Mouse (Mus musculus): ENCODE measurements around the gene Stambpl1.

Stambpl1 gene

DNA sequence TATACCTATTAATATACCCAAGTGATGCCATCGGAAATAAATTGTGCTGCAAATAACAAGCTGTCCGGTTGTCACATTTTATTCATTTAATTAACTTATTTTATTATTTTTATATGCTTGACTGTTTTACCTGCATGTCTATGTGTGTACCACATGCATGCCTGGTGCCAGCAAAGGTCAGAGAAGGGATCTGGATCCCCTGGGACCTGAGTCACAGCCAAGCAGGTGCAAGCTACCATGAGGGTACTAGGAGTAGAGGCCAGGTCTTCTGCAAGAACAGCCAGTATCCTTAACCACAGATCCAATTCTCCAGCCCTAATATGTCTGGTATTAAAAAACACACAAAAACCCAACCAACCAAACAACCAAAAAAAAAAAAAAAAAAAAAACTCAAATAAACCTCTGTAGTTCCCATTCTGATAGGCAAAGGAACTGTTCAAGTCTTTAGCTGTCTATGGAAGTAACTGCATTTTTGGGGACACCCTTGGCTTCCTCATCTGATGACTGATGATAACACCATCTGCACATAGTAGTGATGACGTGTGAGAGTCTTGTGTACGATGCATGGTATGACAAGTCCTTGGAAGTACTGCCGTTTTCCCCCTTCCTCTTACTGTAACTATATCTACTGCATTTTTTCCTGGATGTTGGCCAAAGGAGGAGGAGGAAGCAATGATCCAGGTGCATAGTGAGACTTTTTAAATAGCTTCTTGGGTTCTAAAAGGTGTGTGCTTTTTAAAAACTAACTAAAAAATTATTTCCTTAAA is 48.4 kb downstream of the Stambpl1 start:
- DNase-seq (ENCODE audit: low read depth, low spot score): no peak
- H3K27me3 ChIP-seq (ENCODE audit: control insufficient read depth, insufficient read depth, low read length, poor library complexity, severe bottlenecking): no peaks in the 10 kb centered on the region
- H3K36me3 ChIP-seq (ENCODE audit: control insufficient read depth, insufficient read depth, low read length, poor library complexity, severe bottlenecking): peaks cover 12% of the 10 kb centered on the region; the same call in 1 of the 2 replicates

GRCm38 (mm10) chr19:34241247-34241915 is 49.4 kb downstream of the Stambpl1 start:
- peak; percentile 70 for DNase-seq (ENCODE audit: low read depth, low spot score)
- Histone ChIP-seq H3K27me3 (ENCODE audit: control insufficient read depth, insufficient read depth, low read length, poor library complexity, severe bottlenecking) (no peaks in the 10 kb centered on the region), H3K36me3 (ENCODE audit: control insufficient read depth, insufficient read depth, low read length, poor library complexity, severe bottlenecking) (peaks cover 12% of the 10 kb centered on the region; the same call in 1 of the 2 replicates)

- Histone ChIP-seq H3K36me3 (ENCODE audit: control insufficient read depth, insufficient read depth, low read length, poor library complexity, severe bottlenecking) (peaks cover 7% of the 10 kb centered on the region; the same call in 1 of the 2 replicates), H3K27me3 (ENCODE audit: control insufficient read depth, insufficient read depth, low read length, poor library complexity, severe bottlenecking) (no peaks in the 10 kb centered on the region)
These were observed 50.9 kb downstream of the Stambpl1 start for GRCm38 (mm10) chr19:34242925-34243324.

GRCm38 (mm10) chr19:34244056-34244455 is 52.0 kb downstream of the Stambpl1 start:
- no peaks in the 10 kb centered on the region for H3K27me3 ChIP-seq (ENCODE audit: control insufficient read depth, insufficient read depth, low read length, poor library complexity, severe bottlenecking)
- peak; percentile 90 for DNase-seq (ENCODE audit: low read depth, low spot score)
- peaks cover 6% of the 10 kb centered on the region; the same call in 1 of the 2 replicates for H3K36me3 ChIP-seq (ENCODE audit: control insufficient read depth, insufficient read depth, low read length, poor library complexity, severe bottlenecking)

More at GRCm38 (mm10) chr19:34242925-34243324, 50.9 kb downstream of the Stambpl1 start:
- no peak for DNase-seq (ENCODE audit: low read depth, low spot score)

GRCm38 (mm10) chr19:34248558-34248957 is 56.5 kb downstream of the Stambpl1 start:
- no peaks in the 10 kb centered on the region for H3K36me3 ChIP-seq (ENCODE audit: control insufficient read depth, insufficient read depth, low read length, poor library complexity, severe bottlenecking)
- peak; percentile 34 for DNase-seq (ENCODE audit: low read depth, low spot score)
- H3K27me3 ChIP-seq (ENCODE audit: control insufficient read depth, insufficient read depth, low read length, poor library complexity, severe bottlenecking): no peaks in the 10 kb centered on the region

- no peak for DNase-seq (ENCODE audit: low read depth, low spot score)
- Histone ChIP-seq H3K36me3 (ENCODE audit: control insufficient read depth, insufficient read depth, low read length, poor library complexity, severe bottlenecking) (no peaks in the 10 kb centered on the region), H3K27me3 (ENCODE audit: control insufficient read depth, insufficient read depth, low read length, poor library complexity, severe bottlenecking) (no peaks in the 10 kb centered on the region)
These were observed 58.6 kb downstream of the Stambpl1 start for GRCm38 (mm10) chr19:34250621-34251020.

GRCm38 (mm10) chr19:34251900-34252299 is 59.9 kb downstream of the Stambpl1 start:
- Histone ChIP-seq H3K36me3 (ENCODE audit: control insufficient read depth, insufficient read depth, low read length, poor library complexity, severe bottlenecking) (no peaks in the 10 kb centered on the region), H3K27me3 (ENCODE audit: control insufficient read depth, insufficient read depth, low read length, poor library complexity, severe bottlenecking) (no peaks in the 10 kb centered on the region)
- DNase-seq (ENCODE audit: low read depth, low spot score): no peak

DNA sequence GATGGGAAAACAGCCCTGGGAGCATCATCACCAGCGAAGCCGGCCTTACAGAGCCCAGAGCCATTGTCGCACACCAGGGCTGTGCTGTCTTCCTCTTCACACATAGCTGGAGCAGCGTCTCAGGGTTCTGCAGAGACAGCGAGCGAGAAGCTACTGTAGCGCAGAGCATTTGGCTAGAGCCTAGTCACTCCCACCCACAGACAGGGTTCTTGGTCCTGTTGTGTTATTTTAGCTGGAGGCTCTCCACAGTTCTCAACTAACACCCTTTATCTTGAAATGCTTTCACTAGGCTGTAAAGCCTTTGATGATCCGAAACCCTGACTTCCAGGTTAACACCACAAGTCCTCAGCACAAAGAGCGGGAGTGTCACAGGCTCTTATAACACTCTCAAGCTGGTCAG is 60.4 kb downstream of the Stambpl1 start:
- no peak for DNase-seq (ENCODE audit: low read depth, low spot score)
- H3K27me3 ChIP-seq (ENCODE audit: control insufficient read depth, insufficient read depth, low read length, poor library complexity, severe bottlenecking): no peaks in the 10 kb centered on the region
- no peaks in the 10 kb centered on the region for H3K36me3 ChIP-seq (ENCODE audit: control insufficient read depth, insufficient read depth, low read length, poor library complexity, severe bottlenecking)

DNA sequence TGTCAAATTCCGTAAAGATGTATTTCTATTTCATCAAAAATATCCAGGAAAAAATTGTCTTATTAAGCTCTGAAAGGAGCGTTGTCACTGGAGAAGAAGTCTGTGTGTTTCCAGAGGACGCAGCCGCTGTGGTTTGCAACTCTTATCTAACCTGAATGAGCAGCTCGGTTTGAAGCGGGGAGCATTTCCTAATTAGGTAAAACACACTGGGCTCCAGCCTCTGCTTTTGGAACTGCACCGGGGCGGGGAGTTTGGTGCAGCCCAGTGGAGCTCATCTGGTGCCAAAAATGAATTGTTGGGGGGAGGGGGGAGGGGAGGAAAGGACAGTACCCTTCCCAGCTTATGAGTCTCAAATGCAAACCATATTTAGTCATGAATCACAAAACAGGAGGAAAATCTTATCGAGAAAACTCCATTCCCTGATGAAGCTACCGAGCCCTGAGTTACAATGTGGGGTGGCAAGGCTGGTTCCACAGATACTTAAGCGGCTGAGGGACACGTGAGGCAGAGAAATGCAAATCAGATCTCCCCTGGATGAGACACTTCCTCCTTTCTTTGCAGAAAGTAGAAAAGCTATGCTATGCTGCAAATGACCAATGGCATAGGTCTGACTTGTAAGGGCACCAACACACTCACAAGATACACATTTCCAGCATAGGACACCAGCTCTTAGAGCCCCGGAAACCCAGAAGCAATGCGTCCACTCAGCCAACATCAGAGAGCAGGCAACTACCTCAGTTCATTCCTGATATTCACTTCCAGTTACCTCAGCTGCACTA is 62.3 kb downstream of the Stambpl1 start:
- peak; percentile 77 for DNase-seq (ENCODE audit: low read depth, low spot score)
- H3K36me3 ChIP-seq (ENCODE audit: control insufficient read depth, insufficient read depth, low read length, poor library complexity, severe bottlenecking): no peaks in the 10 kb centered on the region

DNA sequence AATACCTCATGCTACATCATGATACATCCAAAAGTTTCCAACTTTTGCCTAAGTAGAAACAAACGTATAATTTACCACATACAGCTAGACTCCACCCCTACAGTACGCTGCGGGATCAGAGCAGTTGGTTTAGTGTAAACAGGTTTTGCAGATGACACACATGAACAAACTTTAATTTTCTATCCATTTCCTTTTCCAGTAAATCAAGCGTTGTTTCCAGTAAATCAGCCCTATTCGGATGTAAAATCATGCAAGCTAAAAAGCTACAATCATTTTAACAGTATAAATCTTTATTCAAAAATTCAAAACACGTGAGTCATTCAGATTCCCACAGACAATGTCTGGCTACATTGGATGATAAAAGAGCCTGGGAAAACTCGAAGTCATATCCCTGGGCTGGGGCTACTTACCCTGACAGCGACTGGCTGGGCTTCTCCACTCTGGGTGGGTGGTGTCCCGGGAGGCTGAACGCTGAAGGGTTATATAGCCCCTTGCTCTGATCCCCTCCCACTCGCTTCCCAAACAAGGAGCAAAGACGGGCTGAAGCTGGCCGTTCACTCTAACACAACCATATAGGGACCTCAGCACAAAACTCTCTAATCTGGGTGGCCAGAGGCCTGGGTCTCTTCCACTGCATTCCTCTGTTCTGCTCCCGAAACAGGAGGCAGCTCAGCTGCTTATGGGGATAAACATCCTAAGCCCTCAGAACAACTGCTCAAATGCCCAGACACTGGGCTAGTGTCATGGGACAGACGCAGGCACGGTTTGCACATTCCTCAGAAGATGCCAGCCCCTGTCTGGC is 63.1 kb downstream of the Stambpl1 start, which contains the start of gene Acta2:
Gene Acta2, minus strand, starts transcription at position 711 of the 802 bp plus-strand sequence.
- Histone ChIP-seq H3K36me3 (ENCODE audit: control insufficient read depth, insufficient read depth, low read length, poor library complexity, severe bottlenecking) (no peaks in the 10 kb centered on the region), H3K27me3 (ENCODE audit: control insufficient read depth, insufficient read depth, low read length, poor library complexity, severe bottlenecking) (no peaks in the 10 kb centered on the region)
- no peak for DNase-seq (ENCODE audit: low read depth, low spot score)

More for the DNA sequence above, 62.3 kb downstream of the Stambpl1 start:
- no peaks in the 10 kb centered on the region for H3K27me3 ChIP-seq (ENCODE audit: control insufficient read depth, insufficient read depth, low read length, poor library complexity, severe bottlenecking)

DNA sequence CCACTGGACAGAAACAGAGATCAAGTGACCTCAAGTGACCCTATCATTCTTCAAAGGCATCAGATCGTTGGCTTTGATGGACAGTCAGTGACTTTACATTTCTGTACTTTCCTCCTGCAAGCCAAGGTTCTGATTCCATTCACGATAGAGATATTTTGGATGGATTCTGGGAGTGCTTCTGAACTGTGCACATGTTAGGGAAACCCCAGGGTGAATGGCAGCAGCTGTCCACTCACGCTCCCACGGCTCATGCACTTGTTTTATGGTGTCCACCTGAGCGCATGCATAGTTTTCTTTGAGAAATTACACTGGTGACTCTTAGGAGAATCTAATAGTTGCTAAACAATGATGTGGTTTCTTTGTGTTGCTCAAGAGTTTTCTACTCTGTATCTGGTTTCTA is 64.1 kb downstream of the Stambpl1 start:
- no peak for DNase-seq (ENCODE audit: low read depth, low spot score)
- Histone ChIP-seq H3K36me3 (ENCODE audit: control insufficient read depth, insufficient read depth, low read length, poor library complexity, severe bottlenecking) (no peaks in the 10 kb centered on the region), H3K27me3 (ENCODE audit: control insufficient read depth, insufficient read depth, low read length, poor library complexity, severe bottlenecking) (no peaks in the 10 kb centered on the region)

- no peaks in the 10 kb centered on the region for H3K27me3 ChIP-seq (ENCODE audit: control insufficient read depth, insufficient read depth, low read length, poor library complexity, severe bottlenecking)
- no peak for DNase-seq (ENCODE audit: low read depth, low spot score)
- H3K36me3 ChIP-seq (ENCODE audit: control insufficient read depth, insufficient read depth, low read length, poor library complexity, severe bottlenecking): no peaks in the 10 kb centered on the region
These were observed 64.9 kb downstream of the Stambpl1 start for GRCm38 (mm10) chr19:34256936-34257335.

DNA sequence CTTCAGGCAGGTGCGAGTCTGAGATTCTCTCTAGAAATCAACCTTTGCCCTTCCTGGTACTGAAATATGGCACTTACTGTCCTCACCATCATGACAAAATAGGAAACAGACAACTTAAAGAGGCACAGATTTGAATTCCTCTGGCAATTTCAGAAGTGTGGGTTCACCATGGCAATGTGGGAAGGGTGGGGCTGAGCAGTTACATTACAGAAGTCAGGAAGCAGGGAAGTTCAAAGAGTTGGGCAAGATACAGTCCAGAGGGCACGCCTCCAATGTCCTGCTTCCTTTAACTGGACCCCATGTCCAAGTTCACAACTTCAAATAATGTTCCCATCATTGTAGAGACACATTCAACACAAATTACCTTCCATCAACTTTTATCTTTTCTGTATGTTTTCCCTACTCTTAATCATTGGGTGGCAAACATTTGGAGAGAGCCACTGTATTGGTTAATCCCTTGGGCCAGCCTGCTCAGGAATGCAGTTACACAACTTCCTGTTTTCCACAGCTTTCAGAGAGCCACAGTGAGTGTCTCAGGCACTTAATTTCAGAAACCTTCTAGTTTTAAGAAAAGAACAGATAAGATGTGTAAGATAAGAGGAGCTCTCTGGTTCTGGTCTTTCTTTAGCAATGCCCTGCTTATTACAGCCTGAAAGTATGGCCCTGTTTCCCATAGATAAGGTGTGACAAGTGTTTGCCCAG is 70.4 kb downstream of the Stambpl1 start:
- H3K27me3 ChIP-seq (ENCODE audit: control insufficient read depth, insufficient read depth, low read length, poor library complexity, severe bottlenecking): no peaks in the 10 kb centered on the region
- DNase-seq (ENCODE audit: low read depth, low spot score): no peak
- no peaks in the 10 kb centered on the region for H3K36me3 ChIP-seq (ENCODE audit: control insufficient read depth, insufficient read depth, low read length, poor library complexity, severe bottlenecking)
